Mouse (Mus musculus): ENCODE data around the gene Trp53bp1. TPM values are rescaled to one million over a fixed set of nuclear protein-coding genes. Genes with fewer than 3 reads are reported as not detected.

Trp53bp1 gene
- polyA plus RNA-seq, 1 experiment from 2014 or later, result 15.5 TPM

GRCm38 (mm10) chr2:121239426-121239825 lies 31.8 kb downstream of the Trp53bp1 start:
- ATAC-seq (ENCODE audit: low read depth) (no peak), DNase-seq (no peak)
- Histone ChIP-seq H3K9me3 (replicated peaks) (no peaks in the 10 kb centered on the region), H3K4me2 (no peak overlapping the region), H3K27me3 (no peaks in the 10 kb centered on the region), H3K9ac (no peak overlapping the region), H3K27ac (no peak overlapping the region), H3K36me3 (peaks cover 26% of the 10 kb centered on the region), H3K4me1 (replicated peaks) (peaks cover 22% of the 10 kb centered on the region), H3K4me3 (replicated peaks) (no peak overlapping the region)
- WGBS (ENCODE audit: insufficient replicate concordance), result 66% methylated on average over 4 of the region's 4 CpGs

- peaks cover 55% of the 10 kb centered on the region for H3K4me1 ChIP-seq (replicated peaks)
- WGBS (ENCODE audit: insufficient replicate concordance), result 25% methylated on average over 8 of the region's 8 CpGs
- H3K36me3 ChIP-seq, result peaks cover 46% of the 10 kb centered on the region
- peak overlapping the region; percentile 77 for H3K4me2 ChIP-seq
- no peaks in the 10 kb centered on the region for H3K27me3 ChIP-seq
- H3K9me3 ChIP-seq (replicated peaks), result no peaks in the 10 kb centered on the region
- peak overlapping the region; percentile 93 for H3K27ac ChIP-seq
- ATAC-seq (ENCODE audit: low read depth) (peak; percentile 98), DNase-seq (peak; percentile 36)
- peak overlapping the region; percentile 74 for H3K9ac ChIP-seq
- peak overlapping the region; percentile 58 for H3K4me3 ChIP-seq (replicated peaks)
These were observed 35.6 kb downstream of the Trp53bp1 start for GRCm38 (mm10) chr2:121235460-121236072.

- peaks cover 73% of the 10 kb centered on the region for H3K36me3 ChIP-seq
- WGBS (ENCODE audit: insufficient replicate concordance), result 79% methylated on average over 4 of the region's 4 CpGs
- peak; percentile 23 for DNase-seq
These were observed 43.1 kb downstream of the Trp53bp1 start for GRCm38 (mm10) chr2:121228135-121228534.

GRCm38 (mm10) chr2:121223010-121223409 lies 48.2 kb downstream of the Trp53bp1 start:
- Histone ChIP-seq H3K9me3 (replicated peaks) (no peaks in the 10 kb centered on the region), H3K4me3 (replicated peaks) (no peak overlapping the region), H3K36me3 (peaks cover 74% of the 10 kb centered on the region), H3K27me3 (no peaks in the 10 kb centered on the region), H3K4me2 (no peak overlapping the region), H3K9ac (no peak overlapping the region), H3K27ac (no peak overlapping the region), H3K4me1 (replicated peaks) (peaks cover under 1% of the 10 kb centered on the region; the same call in 1 of the 2 replicates)
- 85% methylated on average over 2 of the region's 2 CpGs for WGBS (ENCODE audit: insufficient replicate concordance)
- ATAC-seq (ENCODE audit: low read depth), result no peak
- DNase-seq, result no peak

More at GRCm38 (mm10) chr2:121228135-121228534, 43.1 kb downstream of the Trp53bp1 start:
- no peaks in the 10 kb centered on the region for H3K9me3 ChIP-seq (replicated peaks)
- no peak for ATAC-seq (ENCODE audit: low read depth)
- H3K4me1 ChIP-seq (replicated peaks), result peaks cover 32% of the 10 kb centered on the region
- H3K4me3 ChIP-seq (replicated peaks), result no peak overlapping the region
- H3K4me2 ChIP-seq, result no peak overlapping the region
- H3K27ac ChIP-seq, result no peak overlapping the region
- H3K27me3 ChIP-seq, result no peaks in the 10 kb centered on the region
- no peak overlapping the region for H3K9ac ChIP-seq

GRCm38 (mm10) chr2:121219994-121220393 lies 51.2 kb downstream of the Trp53bp1 start:
- ATAC-seq (ENCODE audit: low read depth) (no peak), DNase-seq (no peak)
- H3K4me1 ChIP-seq (replicated peaks), result no peaks in the 10 kb centered on the region
- no peak overlapping the region for H3K4me3 ChIP-seq (replicated peaks)
- no peaks in the 10 kb centered on the region for H3K9me3 ChIP-seq (replicated peaks)
- no peak overlapping the region for H3K27ac ChIP-seq
- H3K4me2 ChIP-seq, result no peak overlapping the region
- no peaks in the 10 kb centered on the region for H3K27me3 ChIP-seq
- H3K36me3 ChIP-seq, result peaks cover 70% of the 10 kb centered on the region
- H3K9ac ChIP-seq, result no peak overlapping the region

GRCm38 (mm10) chr2:121219177-121219576 lies 52.0 kb downstream of the Trp53bp1 start:
- ATAC-seq (ENCODE audit: low read depth) (no peak), DNase-seq (no peak)
- H3K4me2 ChIP-seq, result no peak overlapping the region
- no peaks in the 10 kb centered on the region for H3K4me1 ChIP-seq (replicated peaks)
- H3K4me3 ChIP-seq (replicated peaks), result no peak overlapping the region
- no peaks in the 10 kb centered on the region for H3K27me3 ChIP-seq
- H3K36me3 ChIP-seq, result peaks cover 77% of the 10 kb centered on the region
- H3K9me3 ChIP-seq (replicated peaks), result no peaks in the 10 kb centered on the region
- no peak overlapping the region for H3K27ac ChIP-seq
- H3K9ac ChIP-seq, result no peak overlapping the region

- Histone ChIP-seq H3K27me3 (no peaks in the 10 kb centered on the region), H3K4me3 (replicated peaks) (no peak overlapping the region), H3K27ac (no peak overlapping the region), H3K4me1 (replicated peaks) (no peaks in the 10 kb centered on the region), H3K36me3 (peaks cover 79% of the 10 kb centered on the region), H3K9ac (no peak overlapping the region), H3K4me2 (no peak overlapping the region), H3K9me3 (replicated peaks) (no peaks in the 10 kb centered on the region)
- ATAC-seq (ENCODE audit: low read depth), result no peak
- 85% methylated on average over 3 of the region's 3 CpGs for WGBS (ENCODE audit: insufficient replicate concordance)
- DNase-seq, result no peak
These were observed 56.7 kb downstream of the Trp53bp1 start for GRCm38 (mm10) chr2:121214491-121214890.

- no peaks in the 10 kb centered on the region for H3K27me3 ChIP-seq
- 50% methylated on average over 3 of the region's 3 CpGs for WGBS (ENCODE audit: insufficient replicate concordance)
- no peak for ATAC-seq (ENCODE audit: low read depth)
- DNase-seq, result peak; percentile 6
- no peak overlapping the region for H3K9ac ChIP-seq
- H3K27ac ChIP-seq, result no peak overlapping the region
- H3K4me1 ChIP-seq (replicated peaks), result peaks cover 9% of the 10 kb centered on the region
- H3K4me2 ChIP-seq, result no peak overlapping the region
- H3K36me3 ChIP-seq, result peaks cover 91% of the 10 kb centered on the region
- H3K9me3 ChIP-seq (replicated peaks), result no peaks in the 10 kb centered on the region
- H3K4me3 ChIP-seq (replicated peaks), result no peak overlapping the region
These were observed 64.7 kb downstream of the Trp53bp1 start for GRCm38 (mm10) chr2:121206541-121206940.

- no peak overlapping the region for H3K9ac ChIP-seq
- H3K27ac ChIP-seq, result no peak overlapping the region
- ATAC-seq (ENCODE audit: low read depth), result no peak
- no peak overlapping the region for H3K4me2 ChIP-seq
- no peak overlapping the region for H3K4me3 ChIP-seq (replicated peaks)
- 90% methylated on average over 17 of the region's 17 CpGs for WGBS (ENCODE audit: insufficient replicate concordance)
- H3K4me1 ChIP-seq (replicated peaks), result peaks cover 9% of the 10 kb centered on the region
- no peaks in the 10 kb centered on the region for H3K9me3 ChIP-seq (replicated peaks)
- no peaks in the 10 kb centered on the region for H3K27me3 ChIP-seq
- DNase-seq, result no peak
- peaks cover 92% of the 10 kb centered on the region for H3K36me3 ChIP-seq
These were observed 66.9 kb downstream of the Trp53bp1 start for GRCm38 (mm10) chr2:121204276-121204675.

- Histone ChIP-seq H3K4me3 (replicated peaks) (no peak overlapping the region), H3K36me3 (peaks cover 98% of the 10 kb centered on the region), H3K4me2 (no peak overlapping the region), H3K9me3 (replicated peaks) (no peaks in the 10 kb centered on the region), H3K9ac (no peak overlapping the region), H3K27me3 (no peaks in the 10 kb centered on the region), H3K27ac (no peak overlapping the region), H3K4me1 (replicated peaks) (no peaks in the 10 kb centered on the region)
- DNase-seq, result no peak
- 85% methylated on average over 9 of the region's 9 CpGs for WGBS (ENCODE audit: insufficient replicate concordance)
- no peak for ATAC-seq (ENCODE audit: low read depth)
These were observed 75.7 kb downstream of the Trp53bp1 start for GRCm38 (mm10) chr2:121195466-121195865.

GRCm38 (mm10) chr2:121188530-121188929 lies 82.7 kb downstream of the Trp53bp1 start:
- H3K36me3 ChIP-seq, result peaks cover 87% of the 10 kb centered on the region
- WGBS (ENCODE audit: insufficient replicate concordance), result 80% methylated on average over 1 of the region's 1 CpGs
- no peak for ATAC-seq (ENCODE audit: low read depth)

GRCm38 (mm10) chr2:121184142-121184541 lies 87.1 kb downstream of the Trp53bp1 start:
- H3K4me3 ChIP-seq (replicated peaks), result no peak overlapping the region
- no peak for DNase-seq
- H3K9me3 ChIP-seq (replicated peaks), result no peaks in the 10 kb centered on the region
- H3K27me3 ChIP-seq, result no peaks in the 10 kb centered on the region
- H3K9ac ChIP-seq, result no peak overlapping the region
- H3K4me2 ChIP-seq, result no peak overlapping the region
- H3K27ac ChIP-seq, result no peak overlapping the region
- WGBS (ENCODE audit: insufficient replicate concordance), result 89% methylated on average over 7 of the region's 7 CpGs
- no peak for ATAC-seq (ENCODE audit: low read depth)
- peaks cover 72% of the 10 kb centered on the region for H3K36me3 ChIP-seq
- no peaks in the 10 kb centered on the region for H3K4me1 ChIP-seq (replicated peaks)

More at GRCm38 (mm10) chr2:121188530-121188929, 82.7 kb downstream of the Trp53bp1 start:
- Histone ChIP-seq H3K4me2 (no peak overlapping the region), H3K9me3 (replicated peaks) (no peaks in the 10 kb centered on the region), H3K9ac (no peak overlapping the region), H3K4me1 (replicated peaks) (no peaks in the 10 kb centered on the region), H3K4me3 (replicated peaks) (no peak overlapping the region), H3K27ac (no peak overlapping the region), H3K27me3 (no peaks in the 10 kb centered on the region)
- DNase-seq, result no peak

Data from liver, embryonic 13.5 days (tissue).